Mouse (Mus musculus) NIH3T3 (cell line): ENCODE measurements around the gene Fgf11.
A peak's percentile ranks its signal among the peaks of the same experiment; 100 is the strongest.

Experiments used
- DNase-seq: peaks from one replicate; pipeline ENCODE4 v3.0.0-alpha.2; 2012; ENCODE audit warnings: low read depth

Gene Fgf11

GRCm38 (mm10) chr11:69781828-69782227, 19.8 kb downstream of the Fgf11 start:
- DNase-seq, result no peak

- no peak for DNase-seq
Measured at GRCm38 (mm10) chr11:69778985-69779384, 22.7 kb downstream of the Fgf11 start.

GRCm38 (mm10) chr11:69778258-69778982, 23.2 kb downstream of the Fgf11 start:
- DNase-seq, result no peak

- no peak for DNase-seq
Measured at GRCm38 (mm10) chr11:69777504-69778257, 24.0 kb downstream of the Fgf11 start.

GRCm38 (mm10) chr11:69776488-69776887, 25.2 kb downstream of the Fgf11 start:
- DNase-seq, result no peak

- no peak for DNase-seq
Measured at GRCm38 (mm10) chr11:69775716-69776115, 25.9 kb downstream of the Fgf11 start.

- DNase-seq, result no peak
Measured at GRCm38 (mm10) chr11:69774961-69775360, 26.7 kb downstream of the Fgf11 start.

GRCm38 (mm10) chr11:69767625-69767909, 34.1 kb downstream of the Fgf11 start:
- no peak for DNase-seq

- no peak for DNase-seq
Measured at GRCm38 (mm10) chr11:69766872-69767624, 34.6 kb downstream of the Fgf11 start.

- DNase-seq, result peak; percentile 78
Measured at GRCm38 (mm10) chr11:69766126-69766609, 35.5 kb downstream of the Fgf11 start.

- peak; percentile 55 for DNase-seq
Measured at GRCm38 (mm10) chr11:69765221-69766125, 36.2 kb downstream of the Fgf11 start, which contains the start of gene Zbtb4. Zbtb4 (plus strand) TSS chr11:69765912.

GRCm38 (mm10) chr11:69763551-69763950, 38.1 kb downstream of the Fgf11 start:
- peak; percentile 57 for DNase-seq

GRCm38 (mm10) chr11:69761868-69762267, 39.8 kb downstream of the Fgf11 start, which contains the start of gene Slc35g3:
Slc35g3 (minus strand) TSS chr11:69761968.
- no peak for DNase-seq

- no peak for DNase-seq
Measured at GRCm38 (mm10) chr11:69760901-69761200, 40.8 kb downstream of the Fgf11 start.

GRCm38 (mm10) chr11:69760160-69760900, 41.3 kb downstream of the Fgf11 start:
- no peak for DNase-seq

GRCm38 (mm10) chr11:69758971-69759721, 42.5 kb downstream of the Fgf11 start:
- peak; percentile 94 for DNase-seq

GRCm38 (mm10) chr11:69758478-69758970, 43.1 kb downstream of the Fgf11 start, which contains the start of gene Polr2a:
Polr2a (minus strand) TSS chr11:69758637.
- peak; percentile 99 for DNase-seq

- peak; percentile 99 for DNase-seq
Measured at GRCm38 (mm10) chr11:69758090-69758456, 43.6 kb downstream of the Fgf11 start.

GRCm38 (mm10) chr11:69757303-69758089, 44.2 kb downstream of the Fgf11 start:
- DNase-seq, result no peak
